Comparison of ENCODE assay signal across 29 mouse cellular contexts in genomic region chr4:63600786-63601185, GRCm38 (mm10). TPM values are rescaled to one million over a fixed set of nuclear protein-coding genes. Genes with fewer than 3 reads are reported as not detected.
A peak's percentile ranks its signal among the peaks of the same experiment; 100 is the strongest.
DNase-seq lines count a peak whose midpoint lies in the region; ATAC-seq and TF ChIP-seq lines count a peak whose summit lies in the region.
"Had no signal": no experiment of that assay in that cellular context is flagged by ENCODE, and none has a peak within 500 bp of the region (broad histone marks: within the 10 kb centered on the region; RNA-seq: fewer than 3 reads in every experiment).

No protein-coding gene starts in this region.

- no peak for ATAC-seq in kidney, embryonic 16.5 days (ENCODE audit: low FRiP score, low TSS enrichment)
- ATAC-seq in intestine, embryonic 15.5 days, result peak; percentile 91
- peak; percentile 57 for ATAC-seq in stomach, embryonic 16.5 days (ENCODE audit: insufficient read depth, low FRiP score)
- ATAC-seq in megakaryocyte-erythroid progenitor cell, adult 5-6 weeks (replicated peaks; ENCODE audit: low FRiP score, low TSS enrichment, poor library complexity, severe bottlenecking), result no peak
- ATAC-seq: forebrain, embryonic 16.5 days; liver, embryonic 12.5 days had no signal

- no peaks in the 10 kb centered on the region for H3K4me1 ChIP-seq in kidney, adult 2 months (ENCODE audit: control insufficient read depth, insufficient read depth, low read length)
- no peaks in the 10 kb centered on the region for H3K4me1 ChIP-seq in kidney, embryonic 16.5 days (ENCODE audit: insufficient read depth, low read length)
- peaks cover 3% of the 10 kb centered on the region; the same call in 1 of the 2 replicates for H3K4me1 ChIP-seq in intestine, embryonic 15.5 days (replicated peaks)
- no peaks in the 10 kb centered on the region for H3K4me1 ChIP-seq in stomach, embryonic 16.5 days (ENCODE audit: control insufficient read depth, insufficient read depth, low read length)
- H3K4me1 ChIP-seq: hindbrain, embryonic 10.5 days; limb, embryonic 12.5 days; liver, embryonic 12.5 days; midbrain, embryonic 12.5 days had no signal

- H3K36me3 ChIP-seq in kidney, adult 2 months (ENCODE audit: control insufficient read depth, insufficient read depth, low read length), result no peaks in the 10 kb centered on the region
- no peaks in the 10 kb centered on the region for H3K36me3 ChIP-seq in kidney, embryonic 16.5 days (ENCODE audit: insufficient read depth, low read length)
- H3K36me3 ChIP-seq in intestine, embryonic 15.5 days, result no peaks in the 10 kb centered on the region
- no peaks in the 10 kb centered on the region for H3K36me3 ChIP-seq in stomach, embryonic 16.5 days (ENCODE audit: control insufficient read depth, insufficient read depth, low read length)
- H3K36me3 ChIP-seq: hindbrain, embryonic 10.5 days; limb, embryonic 12.5 days; liver, embryonic 12.5 days; midbrain, embryonic 12.5 days had no signal

- no peak for TF ChIP-seq POLR2A in kidney, adult 2 months (IDR thresholded peaks at IDR 0.05; ENCODE audit: low read depth, low read length)

- no peak overlapping the region for H3K4me2 ChIP-seq in kidney, embryonic 16.5 days (replicated peaks; ENCODE audit: low read depth, low read length)
- no peak overlapping the region for H3K4me2 ChIP-seq in intestine, embryonic 15.5 days (replicated peaks)
- no peak overlapping the region for H3K4me2 ChIP-seq in stomach, embryonic 16.5 days (ENCODE audit: low read depth, low read length)
- H3K4me2 ChIP-seq: limb, embryonic 12.5 days; liver, embryonic 12.5 days; lung, embryonic 14.5 days; midbrain, embryonic 12.5 days had no signal

- no peak overlapping the region for H3K9ac ChIP-seq in kidney, embryonic 16.5 days (replicated peaks; ENCODE audit: low read length)
- H3K9ac ChIP-seq in intestine, embryonic 15.5 days, result no peak overlapping the region
- no peak overlapping the region for H3K9ac ChIP-seq in stomach, embryonic 16.5 days (ENCODE audit: low read length)
- H3K9ac ChIP-seq: limb, embryonic 12.5 days; liver, embryonic 12.5 days; lung, embryonic 14.5 days; midbrain, embryonic 12.5 days had no signal

- no peak overlapping the region for H3K27ac ChIP-seq in kidney, adult 2 months (ENCODE audit: insufficient read depth, low read depth, low read length)
- H3K27ac ChIP-seq in kidney, embryonic 16.5 days (ENCODE audit: low read length), result no peak overlapping the region
- H3K27ac ChIP-seq in intestine, embryonic 15.5 days, result no peak overlapping the region
- no peak overlapping the region for H3K27ac ChIP-seq in stomach, embryonic 16.5 days (ENCODE audit: low read length)
- H3K27ac ChIP-seq: hindbrain, embryonic 10.5 days; limb, embryonic 12.5 days; liver, embryonic 12.5 days; midbrain, embryonic 12.5 days had no signal

- H3K27me3 ChIP-seq in kidney, adult 2 months (replicated peaks; ENCODE audit: control insufficient read depth, insufficient read depth, low read length), result no peaks in the 10 kb centered on the region
- H3K27me3 ChIP-seq in kidney, embryonic 16.5 days (ENCODE audit: insufficient read depth, low read length), result no peaks in the 10 kb centered on the region
- H3K27me3 ChIP-seq in intestine, embryonic 15.5 days (replicated peaks), result no peaks in the 10 kb centered on the region
- no peaks in the 10 kb centered on the region for H3K27me3 ChIP-seq in stomach, embryonic 16.5 days (ENCODE audit: control insufficient read depth, insufficient read depth, low read length)
- H3K27me3 ChIP-seq: limb, embryonic 12.5 days; liver, embryonic 12.5 days; midbrain, embryonic 12.5 days had no signal

- DNase-seq in kidney, adult 2 months, result peak; percentile 77
- DNase-seq in kidney, postnatal 14 days, result peak; percentile 43
- no peak for DNase-seq in spleen, postnatal 10 days (ENCODE audit: low spot score in 2 of 2)
- no peak for DNase-seq in cerebellum, adult 9-11 months
- DNase-seq: adrenal gland, postnatal 36 days; cerebellum, adult 11-12 months; cerebellum, postnatal 25 days; embryo, embryonic 11 days; gastrocnemius, postnatal 36 days; lung, embryonic 14.5 days; right cerebral cortex, postnatal 25 days; thymus, adult 18-20 months; thymus, postnatal 4 days had no signal

- no peak for TF ChIP-seq CTCF in kidney, adult 2 months (conservative IDR thresholded peaks at IDR 0.05; ENCODE audit: insufficient read depth, insufficient read length, low read depth, low read length)

- no peak overlapping the region for H3K4me3 ChIP-seq in kidney, adult 2 months (ENCODE audit: insufficient read depth, low read depth, low read length)
- no peak overlapping the region for H3K4me3 ChIP-seq in kidney, embryonic 16.5 days (ENCODE audit: low read length)
- H3K4me3 ChIP-seq in intestine, embryonic 15.5 days (replicated peaks), result no peak overlapping the region
- H3K4me3 ChIP-seq in stomach, embryonic 16.5 days (replicated peaks; ENCODE audit: low read length), result no peak overlapping the region
- H3K4me3 ChIP-seq: hindbrain, embryonic 10.5 days; limb, embryonic 12.5 days; liver, embryonic 12.5 days; midbrain, embryonic 12.5 days; myocyte had no signal

- H3K9me3 ChIP-seq in kidney, embryonic 16.5 days (ENCODE audit: low read length), result no peaks in the 10 kb centered on the region
- no peaks in the 10 kb centered on the region for H3K9me3 ChIP-seq in intestine, embryonic 15.5 days
- H3K9me3 ChIP-seq in stomach, embryonic 16.5 days (replicated peaks; ENCODE audit: control insufficient read depth, low read length), result no peaks in the 10 kb centered on the region
- H3K9me3 ChIP-seq: hindbrain, embryonic 10.5 days; limb, embryonic 12.5 days; liver, embryonic 12.5 days; midbrain, embryonic 12.5 days had no signal

- 45% methylated on average over 6 of the region's 6 CpGs for WGBS in kidney, adult 2 months
- WGBS in kidney, embryonic 16.5 days, result 71% methylated on average over 6 of the region's 6 CpGs
- 63% methylated on average over 6 of the region's 6 CpGs for WGBS in intestine, embryonic 15.5 days
- WGBS in stomach, embryonic 16.5 days, result 52% methylated on average over 6 of the region's 6 CpGs

RNA-seq across cellular contexts. Expression of gene Gm11213, which starts 4.3 kb away (rescaled TPM):
- not detected in 2 replicates for polyA plus RNA-seq in kidney, adult 2 months (2012; rRNA removed)
- not detected in 2 replicates for polyA plus RNA-seq in kidney, embryonic 16.5 days (2015; fragmentation: Nextera tagmentation; extraction: Ambion mirVana)
- not detected in 2 replicates for polyA plus RNA-seq in intestine, embryonic 15.5 days (2015; fragmentation: Nextera tagmentation; extraction: Ambion mirVana)
- polyA plus RNA-seq in stomach, embryonic 16.5 days (2015; fragmentation: Nextera tagmentation; extraction: Ambion mirVana), result not detected in 2 replicates
- total RNA-seq in megakaryocyte-erythroid progenitor cell, adult 5-6 weeks (2014; fragmentation: Nextera tagmentation), result not detected in 2 replicates
- total RNA-seq in megakaryocyte-erythroid progenitor cell, adult 5-6 weeks (2017), result not detected in 2 replicates
- total RNA-seq: adrenal gland, postnatal 36 days; CH12.LX; gastrocnemius, postnatal 36 days; layer of hippocampus, postnatal 10 days; MEL; neutrophil, adult 5-6 weeks had no signal
- polyA plus RNA-seq: embryonic facial prominence, embryonic 14.5 days; forebrain, embryonic 16.5 days; heart, embryonic 16.5 days; hindbrain, embryonic 10.5 days; limb, embryonic 12.5 days; liver, embryonic 12.5 days; lung, embryonic 14.5 days; midbrain, embryonic 12.5 days; myocyte had no signal

RNA-seq across cellular contexts. Expression of gene Tex48, which starts 21.4 kb away (rescaled TPM):
- polyA plus RNA-seq in kidney, adult 2 months (2012; rRNA removed), result not detected in 2 replicates
- not detected in 2 replicates for polyA plus RNA-seq in kidney, embryonic 16.5 days (2015; fragmentation: Nextera tagmentation; extraction: Ambion mirVana)
- not detected in 2 replicates for polyA plus RNA-seq in intestine, embryonic 15.5 days (2015; fragmentation: Nextera tagmentation; extraction: Ambion mirVana)
- not detected in 2 replicates for polyA plus RNA-seq in stomach, embryonic 16.5 days (2015; fragmentation: Nextera tagmentation; extraction: Ambion mirVana)
- not detected in 2 replicates for total RNA-seq in megakaryocyte-erythroid progenitor cell, adult 5-6 weeks (2014; fragmentation: Nextera tagmentation)
- total RNA-seq in megakaryocyte-erythroid progenitor cell, adult 5-6 weeks (2017), result not detected in 2 replicates
- total RNA-seq: adrenal gland, postnatal 36 days; CH12.LX; gastrocnemius, postnatal 36 days; layer of hippocampus, postnatal 10 days; MEL; neutrophil, adult 5-6 weeks had no signal
- polyA plus RNA-seq: embryonic facial prominence, embryonic 14.5 days; forebrain, embryonic 16.5 days; heart, embryonic 16.5 days; hindbrain, embryonic 10.5 days; limb, embryonic 12.5 days; liver, embryonic 12.5 days; lung, embryonic 14.5 days; midbrain, embryonic 12.5 days; myocyte had no signal

RNA-seq across cellular contexts. Expression of gene Tmem268, which starts 42.2 kb away (rescaled TPM):
- polyA plus RNA-seq in kidney, adult 2 months (2012; rRNA removed), result 9.1 and 10.1 TPM in 2 replicates
- 6.6 TPM in 2 replicates for polyA plus RNA-seq in kidney, embryonic 16.5 days (2015; fragmentation: Nextera tagmentation; extraction: Ambion mirVana)
- polyA plus RNA-seq in intestine, embryonic 15.5 days (2015; fragmentation: Nextera tagmentation; extraction: Ambion mirVana), result 12.8 and 14.0 TPM in 2 replicates
- polyA plus RNA-seq in stomach, embryonic 16.5 days (2015; fragmentation: Nextera tagmentation; extraction: Ambion mirVana), result 6.6 and 8.8 TPM in 2 replicates
- 9.5 and 14.3 TPM in 2 replicates for total RNA-seq in megakaryocyte-erythroid progenitor cell, adult 5-6 weeks (2014; fragmentation: Nextera tagmentation)
- total RNA-seq in megakaryocyte-erythroid progenitor cell, adult 5-6 weeks (2017), result 5.3 and 27.9 TPM in 2 replicates

RNA-seq across cellular contexts. Expression of gene Atp6v1g1, which starts 56.2 kb away (rescaled TPM):
- polyA plus RNA-seq in kidney, adult 2 months (2012; rRNA removed), result 76.1 and 117 TPM in 2 replicates
- polyA plus RNA-seq in kidney, embryonic 16.5 days (2015; fragmentation: Nextera tagmentation; extraction: Ambion mirVana), result 305 and 320 TPM in 2 replicates
- polyA plus RNA-seq in intestine, embryonic 15.5 days (2015; fragmentation: Nextera tagmentation; extraction: Ambion mirVana), result 288 and 316 TPM in 2 replicates
- 257 and 277 TPM in 2 replicates for polyA plus RNA-seq in stomach, embryonic 16.5 days (2015; fragmentation: Nextera tagmentation; extraction: Ambion mirVana)
- total RNA-seq in megakaryocyte-erythroid progenitor cell, adult 5-6 weeks (2014; fragmentation: Nextera tagmentation), result 58.7 and 92.6 TPM in 2 replicates
- 57.0 and 85.8 TPM in 2 replicates for total RNA-seq in megakaryocyte-erythroid progenitor cell, adult 5-6 weeks (2017)

Comparison
In these comparisons a context has a peak if more than half of its experiments do, and no peak if none do; other contexts are left out.
1. DNase-seq: peak in kidney, adult 2 months (single experiment) and kidney, postnatal 14 days (single experiment); none in spleen, postnatal 10 days (0 of 2) and cerebellum, adult 9-11 months (single experiment).
2. ATAC-seq: peak in intestine, embryonic 15.5 days (single experiment) and stomach, embryonic 16.5 days (single experiment); none in kidney, embryonic 16.5 days (single experiment) and megakaryocyte-erythroid progenitor cell, adult 5-6 weeks (single experiment).